ENCODE assay signal across 30 mouse cellular contexts in the genomic region with DNA sequence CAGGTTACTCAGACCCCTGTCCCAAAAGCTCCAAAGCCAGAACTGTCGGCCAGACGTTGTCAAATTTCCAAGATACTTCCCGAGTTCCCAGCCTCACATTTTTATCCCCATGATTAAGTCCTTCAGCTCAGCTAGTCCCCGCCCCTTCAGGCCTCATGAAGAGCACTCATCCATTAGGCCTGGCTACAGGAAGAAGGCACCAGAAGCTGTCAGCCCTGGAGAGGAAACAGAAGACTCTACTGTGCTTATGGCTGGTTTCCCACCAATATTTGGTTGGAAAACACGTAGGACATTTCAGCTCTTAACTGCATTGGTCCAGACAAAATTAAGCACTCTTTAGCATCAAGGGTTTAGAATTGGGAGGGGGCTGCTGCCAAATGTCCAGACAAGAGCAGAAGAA.
DNase-seq lines count a peak whose midpoint lies in the region; ATAC-seq and TF ChIP-seq lines count a peak whose summit lies in the region.
"Had no signal": no experiment of that assay in that cellular context is flagged by ENCODE, and none has a peak within 500 bp of the region (broad histone marks: within the 10 kb centered on the region; RNA-seq: fewer than 3 reads in every experiment).

No protein-coding gene starts in this region.

- no peak for DNase-seq in kidney, adult 9 months
- no peak for DNase-seq in lung, postnatal 4 days
- DNase-seq in stomach, postnatal 0 days (ENCODE audit: low spot score), result no peak
- DNase-seq: adrenal gland, postnatal 25 days; cerebellum, adult 2 months; cerebellum, postnatal 25 days; forebrain, postnatal 0 days; gastrocnemius, postnatal 10 days; heart, postnatal 14 days; kidney, adult 11 months; kidney, postnatal 10 days; liver, postnatal 0 days; right cerebral cortex, adult 18-20 months; spleen, adult 18-20 months; thymus, postnatal 14 days had no signal

- no peak for ATAC-seq in kidney, embryonic 15.5 days (replicated peaks; ENCODE audit: low FRiP score)
- ATAC-seq in lung, embryonic 15.5 days (ENCODE audit: borderline replicate concordance, extremely low read depth, low FRiP score, low TSS enrichment), result peak; percentile 33; the same call in 1 of the 2 replicates
- ATAC-seq in intestine, embryonic 16.5 days, result peak; percentile 56
- ATAC-seq in stomach, postnatal 0 days (ENCODE audit: low FRiP score, low TSS enrichment), result peak; percentile 47; the same call in 1 of the 2 replicates
- ATAC-seq in megakaryocyte-erythroid progenitor cell, adult 5-6 weeks (replicated peaks; ENCODE audit: low FRiP score, low TSS enrichment, poor library complexity, severe bottlenecking), result no peak
- ATAC-seq: CD4-positive, CD25-positive, alpha-beta regulatory T cell, adult 4 months; forebrain, postnatal 0 days; hindbrain, embryonic 16.5 days; liver, embryonic 12.5 days; liver, postnatal 0 days; midbrain, embryonic 15.5 days had no signal

- peaks cover 21% of the 10 kb centered on the region for H3K4me1 ChIP-seq in kidney, embryonic 15.5 days
- peaks cover 21% of the 10 kb centered on the region for H3K4me1 ChIP-seq in lung, embryonic 15.5 days
- H3K4me1 ChIP-seq in intestine, embryonic 16.5 days (ENCODE audit: control insufficient read depth, insufficient read depth, low read length), result peaks cover 15% of the 10 kb centered on the region
- peaks cover 3% of the 10 kb centered on the region; the same call in 1 of the 2 replicates for H3K4me1 ChIP-seq in stomach, postnatal 0 days (replicated peaks; ENCODE audit: control insufficient read depth, insufficient read depth)
- H3K4me1 ChIP-seq: embryonic facial prominence, embryonic 10.5 days; embryonic facial prominence, embryonic 15.5 days; forebrain, embryonic 12.5 days; liver, embryonic 12.5 days; midbrain, embryonic 10.5 days; midbrain, embryonic 15.5 days; neural tube, embryonic 15.5 days had no signal

- H3K4me3 ChIP-seq in kidney, embryonic 15.5 days (replicated peaks), result no peak overlapping the region
- no peak overlapping the region for H3K4me3 ChIP-seq in lung, embryonic 15.5 days
- no peak overlapping the region for H3K4me3 ChIP-seq in intestine, embryonic 16.5 days (ENCODE audit: low read length)
- no peak overlapping the region for H3K4me3 ChIP-seq in stomach, postnatal 0 days (ENCODE audit: low read depth, low read length)
- H3K4me3 ChIP-seq: embryonic facial prominence, embryonic 10.5 days; embryonic facial prominence, embryonic 15.5 days; forebrain, embryonic 12.5 days; left cerebral cortex, adult 2 months; limb, embryonic 13.5 days; liver, embryonic 12.5 days; midbrain, embryonic 10.5 days; midbrain, embryonic 15.5 days; neural tube, embryonic 15.5 days had no signal

- H3K4me2 ChIP-seq in kidney, embryonic 15.5 days, result no peak overlapping the region
- H3K4me2 ChIP-seq in lung, embryonic 15.5 days, result no peak overlapping the region
- H3K4me2 ChIP-seq in intestine, embryonic 16.5 days (ENCODE audit: low read depth, low read length), result no peak overlapping the region
- no peak overlapping the region for H3K4me2 ChIP-seq in stomach, postnatal 0 days (replicated peaks; ENCODE audit: low read depth)
- H3K4me2 ChIP-seq: embryonic facial prominence, embryonic 15.5 days; forebrain, embryonic 12.5 days; limb, embryonic 13.5 days; liver, embryonic 12.5 days; midbrain, embryonic 15.5 days; neural tube, embryonic 15.5 days had no signal

- H3K9ac ChIP-seq in kidney, embryonic 15.5 days, result no peak overlapping the region
- H3K9ac ChIP-seq in lung, embryonic 15.5 days, result no peak overlapping the region
- no peak overlapping the region for H3K9ac ChIP-seq in intestine, embryonic 16.5 days (ENCODE audit: low read depth, low read length)
- no peak overlapping the region for H3K9ac ChIP-seq in stomach, postnatal 0 days (ENCODE audit: low read length)
- H3K9ac ChIP-seq: embryonic facial prominence, embryonic 15.5 days; forebrain, embryonic 12.5 days; forebrain, postnatal 0 days; limb, embryonic 13.5 days; liver, embryonic 12.5 days; liver, postnatal 0 days; midbrain, embryonic 15.5 days; neural tube, embryonic 15.5 days had no signal

- no peaks in the 10 kb centered on the region for H3K36me3 ChIP-seq in kidney, embryonic 15.5 days
- no peaks in the 10 kb centered on the region for H3K36me3 ChIP-seq in lung, embryonic 15.5 days
- no peaks in the 10 kb centered on the region for H3K36me3 ChIP-seq in intestine, embryonic 16.5 days (ENCODE audit: control insufficient read depth, insufficient read depth, low read length)
- no peaks in the 10 kb centered on the region for H3K36me3 ChIP-seq in stomach, postnatal 0 days (ENCODE audit: control insufficient read depth, insufficient read depth, low read length)
- H3K36me3 ChIP-seq: embryonic facial prominence, embryonic 10.5 days; embryonic facial prominence, embryonic 15.5 days; forebrain, embryonic 12.5 days; limb, embryonic 13.5 days; liver, embryonic 12.5 days; midbrain, embryonic 10.5 days; midbrain, embryonic 15.5 days; neural tube, embryonic 15.5 days had no signal

- peak overlapping the region; percentile 66; the same call in 1 of the 2 replicates for H3K27ac ChIP-seq in kidney, embryonic 15.5 days
- peak overlapping the region; percentile 72 for H3K27ac ChIP-seq in lung, embryonic 15.5 days
- H3K27ac ChIP-seq in intestine, embryonic 16.5 days (ENCODE audit: low read length), result peak overlapping the region; percentile 63
- H3K27ac ChIP-seq in stomach, postnatal 0 days (replicated peaks), result no peak overlapping the region
- H3K27ac ChIP-seq: embryonic facial prominence, embryonic 10.5 days; embryonic facial prominence, embryonic 15.5 days; forebrain, embryonic 12.5 days; left cerebral cortex, adult 2 months; limb, embryonic 13.5 days; liver, embryonic 12.5 days; midbrain, embryonic 10.5 days; midbrain, embryonic 15.5 days; neural tube, embryonic 15.5 days had no signal

- WGBS in kidney, embryonic 15.5 days, result 70% methylated on average over 5 of the region's 5 CpGs
- WGBS in lung, embryonic 15.5 days, result 31% methylated on average over 5 of the region's 5 CpGs
- WGBS in intestine, embryonic 16.5 days, result 52% methylated on average over 5 of the region's 5 CpGs
- 42% methylated on average over 5 of the region's 5 CpGs for WGBS in stomach, postnatal 0 days

- H3K27me3 ChIP-seq in kidney, embryonic 15.5 days, result 0 out of 2 replicates have a peak, but pooled peaks cover 4% of the 10 kb centered on the region
- H3K27me3 ChIP-seq in lung, embryonic 15.5 days, result no peaks in the 10 kb centered on the region
- H3K27me3 ChIP-seq in intestine, embryonic 16.5 days (replicated peaks; ENCODE audit: control insufficient read depth, insufficient read depth, low read length), result no peaks in the 10 kb centered on the region
- no peaks in the 10 kb centered on the region for H3K27me3 ChIP-seq in stomach, postnatal 0 days (ENCODE audit: control insufficient read depth, insufficient read depth, low read length)
- H3K27me3 ChIP-seq: embryonic facial prominence, embryonic 15.5 days; forebrain, embryonic 12.5 days; liver, embryonic 12.5 days; midbrain, embryonic 15.5 days; neural tube, embryonic 15.5 days had no signal

- no peak for TF ChIP-seq EP300 in stomach, postnatal 0 days (optimal IDR thresholded peaks at IDR 0.05)

- no peak for TF ChIP-seq CTCF in stomach, postnatal 0 days (IDR thresholded peaks at IDR 0.05; ENCODE audit: low read depth)

- H3K9me3 ChIP-seq in kidney, embryonic 15.5 days (replicated peaks), result no peaks in the 10 kb centered on the region
- no peaks in the 10 kb centered on the region for H3K9me3 ChIP-seq in lung, embryonic 15.5 days
- H3K9me3 ChIP-seq in intestine, embryonic 16.5 days (ENCODE audit: control insufficient read depth, low read length), result no peaks in the 10 kb centered on the region
- H3K9me3 ChIP-seq in stomach, postnatal 0 days (ENCODE audit: control insufficient read depth, low read length), result no peaks in the 10 kb centered on the region
- H3K9me3 ChIP-seq: embryonic facial prominence, embryonic 10.5 days; embryonic facial prominence, embryonic 15.5 days; forebrain, embryonic 12.5 days; limb, embryonic 13.5 days; liver, embryonic 12.5 days; midbrain, embryonic 10.5 days; midbrain, embryonic 15.5 days; neural tube, embryonic 15.5 days had no signal

Comparison
In these comparisons a context has a peak if more than half of its experiments do, and no peak if none do; other contexts are left out.
1. ATAC-seq: peak in lung, embryonic 15.5 days (single experiment), intestine, embryonic 16.5 days (single experiment) and stomach, postnatal 0 days (single experiment); none in kidney, embryonic 15.5 days (single experiment) and megakaryocyte-erythroid progenitor cell, adult 5-6 weeks (single experiment).